Mouse (Mus musculus): ENCODE results near the gene Ly6g5b. TPM values are rescaled to one million over a fixed set of nuclear protein-coding genes. Genes with fewer than 3 reads are reported as not detected.
A peak's percentile ranks its signal among the peaks of the same experiment; 100 is the strongest.
"Not testable (repeated sequence)": the region's sequence is repeated elsewhere in the genome, so short reads cannot be mapped to it uniquely, and the experiment has no call there.

Ly6g5b gene
- polyA plus RNA-seq, 1 experiment from 2014 or later: 0.81 TPM

DNA sequence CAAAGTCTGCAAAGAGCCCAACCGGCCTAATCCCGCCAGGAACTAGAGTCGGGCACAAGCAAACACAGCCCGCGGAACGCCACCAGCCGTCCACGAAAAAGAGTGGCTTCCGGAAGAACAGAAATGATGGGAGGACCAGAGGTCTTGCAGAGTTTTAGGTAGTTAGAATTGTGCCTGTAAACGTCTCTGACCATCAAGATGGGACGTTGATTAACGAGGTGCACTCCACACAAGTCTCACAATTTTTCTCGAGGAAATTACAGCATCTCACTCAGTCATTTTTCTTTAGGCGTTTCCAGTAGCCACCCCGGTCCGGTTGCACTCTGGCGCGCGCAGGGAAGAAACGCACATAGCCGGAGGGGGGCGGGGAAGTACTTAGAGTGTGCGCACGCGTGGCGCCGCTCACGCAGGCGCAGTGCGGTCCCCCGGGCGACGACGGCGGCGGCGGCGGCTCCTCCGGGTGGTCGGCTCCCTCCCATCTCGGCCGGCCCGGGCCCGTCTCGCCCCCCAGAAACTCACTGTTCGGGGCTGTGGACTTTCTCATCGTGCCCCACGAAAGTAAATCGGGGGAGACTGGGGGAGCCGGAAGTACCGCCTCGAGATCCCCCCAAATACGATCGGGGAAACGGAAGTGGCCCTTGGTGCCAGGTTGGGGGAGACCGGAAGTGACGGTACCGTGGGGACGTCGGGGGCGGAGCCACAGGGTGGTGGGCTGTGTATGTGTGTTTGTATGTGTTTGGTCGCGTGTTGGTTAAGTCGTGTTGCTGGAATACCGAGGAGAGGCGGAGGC is 19.8 kb upstream of the Ly6g5b start, which contains the start of gene Bag6:
Gene Bag6, plus strand, starts transcription at position 378 of the 790 bp plus-strand sequence.
- Histone ChIP-seq H3K27ac (peak within 1 kb of the TSS; percentile 90), H3K36me3 (peaks cover 36% of the 10 kb centered on the region), H3K9ac (peak within 1 kb of the TSS; percentile 81), H3K4me2 (peak within 1 kb of the TSS; percentile 77), H3K9me3 (replicated peaks) (no peaks in the 10 kb centered on the region), H3K27me3 (replicated peaks) (no peaks in the 10 kb centered on the region), H3K4me1 (peaks cover 30% of the 10 kb centered on the region), H3K4me3 (peak within 1 kb of the TSS; percentile 86)
- peak; percentile 90 for ATAC-seq
- under 1% methylated on average over 63 of the region's 66 CpGs for WGBS (ENCODE audit: insufficient replicate concordance)

DNA sequence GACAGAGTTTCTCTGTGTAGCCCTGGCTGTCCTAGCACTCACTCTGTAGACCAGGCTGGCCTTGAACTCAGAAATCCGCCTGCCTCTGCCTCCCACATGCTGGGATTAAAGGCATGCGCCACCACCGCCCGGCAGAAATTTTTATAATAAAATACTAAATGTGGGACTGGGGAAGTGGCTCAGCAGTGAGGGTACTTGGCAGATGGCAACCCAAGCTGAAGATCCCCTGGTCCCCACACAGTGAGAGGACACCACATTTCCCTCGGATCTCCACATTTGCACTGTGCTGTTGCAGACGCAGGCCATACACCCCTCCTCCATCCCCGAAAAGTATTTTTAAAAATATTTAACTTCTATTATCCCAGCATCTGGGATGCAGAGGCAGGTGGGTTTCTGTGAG is 18.3 kb upstream of the Ly6g5b start:
- Histone ChIP-seq H3K4me1 (peaks cover 37% of the 10 kb centered on the region), H3K27ac (no peak overlapping the region), H3K4me2 (peak overlapping the region; percentile 77; the same call in 1 of the 2 replicates), H3K9ac (no peak overlapping the region), H3K36me3 (peaks cover 35% of the 10 kb centered on the region), H3K27me3 (replicated peaks) (no peaks in the 10 kb centered on the region), H3K9me3 (replicated peaks) (no peaks in the 10 kb centered on the region), H3K4me3 (no peak overlapping the region)
- ATAC-seq: no peak
- 92% methylated on average over 7 of the region's 7 CpGs for WGBS (ENCODE audit: insufficient replicate concordance)

DNA sequence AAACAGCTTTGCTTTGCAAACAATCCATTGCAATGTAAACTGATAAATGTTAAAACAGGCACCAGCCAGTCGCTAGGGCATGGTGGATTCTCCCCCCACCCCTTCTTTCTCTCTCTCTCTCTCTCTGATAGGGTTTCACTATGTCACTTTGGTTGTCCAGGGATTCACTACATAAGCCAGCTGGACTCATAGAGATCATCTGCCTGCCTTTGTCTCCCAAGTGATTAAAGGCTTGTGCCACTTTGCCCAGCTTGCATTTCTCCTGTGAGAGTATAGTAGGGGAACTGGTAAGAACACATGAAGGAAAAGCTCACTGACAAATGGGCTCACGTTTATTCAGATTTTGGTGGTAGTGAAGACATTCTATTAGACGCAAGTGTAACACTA is 16.9 kb upstream of the Ly6g5b start:
- no peak for ATAC-seq
- Histone ChIP-seq H3K9ac (no peak overlapping the region), H3K4me1 (peaks cover 43% of the 10 kb centered on the region), H3K27ac (peak overlapping the region; percentile 74), H3K9me3 (replicated peaks) (no peaks in the 10 kb centered on the region), H3K4me3 (no peak overlapping the region), H3K4me2 (no peak overlapping the region), H3K36me3 (peaks cover 33% of the 10 kb centered on the region), H3K27me3 (replicated peaks) (no peaks in the 10 kb centered on the region)
- 65% methylated on average over 3 of the region's 3 CpGs for WGBS (ENCODE audit: insufficient replicate concordance)

DNA sequence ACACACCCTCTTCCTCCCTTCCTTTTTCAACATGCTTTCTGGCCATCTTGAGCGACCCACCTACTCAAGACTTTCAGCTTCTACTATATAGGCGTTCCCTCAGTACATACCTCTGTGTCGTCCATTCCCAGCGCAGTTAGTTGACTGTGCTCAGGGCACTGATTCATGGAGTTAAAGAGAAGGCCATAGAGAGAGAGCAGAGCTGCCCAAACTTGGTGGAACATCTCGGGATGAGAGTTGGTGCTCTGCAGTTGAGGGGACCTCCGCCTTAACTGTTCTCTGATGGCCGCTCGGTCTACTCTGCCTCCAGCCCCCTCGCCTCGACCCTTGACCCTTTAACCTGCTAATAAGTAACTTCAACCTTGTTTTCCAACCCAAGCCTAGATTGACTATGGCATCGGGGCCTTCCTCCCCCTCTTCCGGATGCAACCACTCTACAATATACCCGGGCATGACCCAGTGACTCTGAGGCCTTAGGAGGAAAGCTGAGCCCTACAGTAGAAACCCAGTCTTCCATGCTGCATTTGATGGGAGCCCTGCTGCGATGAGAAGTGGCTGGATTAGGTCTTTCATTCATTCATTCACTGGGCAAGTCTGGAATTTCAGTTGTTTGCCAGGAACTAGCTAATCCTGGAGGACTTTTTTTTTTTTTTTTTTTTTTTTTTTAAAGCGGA is 16.4 kb upstream of the Ly6g5b start, which contains the start of gene Apom:
Gene Apom, minus strand, starts transcription at position 551 of the 674 bp plus-strand sequence.
- WGBS (ENCODE audit: insufficient replicate concordance): 74% methylated on average over 15 of the region's 15 CpGs
- H3K36me3 ChIP-seq: peaks cover 34% of the 10 kb centered on the region
- H3K27me3 ChIP-seq (replicated peaks): no peaks in the 10 kb centered on the region
- peak within 1 kb of the TSS; percentile 74 for H3K27ac ChIP-seq
- no peak for ATAC-seq
- peaks cover 43% of the 10 kb centered on the region for H3K4me1 ChIP-seq
- H3K9me3 ChIP-seq (replicated peaks): no peaks in the 10 kb centered on the region
- H3K9ac ChIP-seq: peak within 1 kb of the TSS; percentile 9; the same call in 1 of the 2 replicates
- peak within 1 kb of the TSS; percentile 47 for H3K4me2 ChIP-seq
- H3K4me3 ChIP-seq: peak within 1 kb of the TSS; percentile 41

DNA sequence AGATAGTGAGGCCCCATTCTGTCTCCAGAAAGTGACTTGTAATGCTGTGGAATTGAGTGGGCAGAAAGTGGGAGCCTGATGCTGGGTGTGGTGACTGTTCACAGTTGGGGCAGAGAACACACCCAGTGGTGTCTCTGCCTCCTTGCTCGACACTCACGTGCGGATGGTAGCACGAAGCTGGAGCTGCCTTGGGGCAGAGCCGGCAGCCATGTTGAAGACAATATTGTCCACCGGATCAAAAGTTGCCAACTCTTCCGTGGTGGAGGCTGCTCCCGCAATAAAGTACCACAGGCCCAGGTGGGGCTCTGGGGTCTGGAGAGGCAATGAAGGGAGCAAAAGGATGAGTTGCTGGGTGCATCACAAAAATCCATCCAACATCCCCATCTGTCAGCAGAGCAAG is 15.8 kb upstream of the Ly6g5b start:
- 71% methylated on average over 8 of the region's 8 CpGs for WGBS (ENCODE audit: insufficient replicate concordance)
- Histone ChIP-seq H3K27me3 (replicated peaks) (no peaks in the 10 kb centered on the region), H3K9ac (peak overlapping the region; percentile 9; the same call in 1 of the 2 replicates), H3K4me1 (peaks cover 39% of the 10 kb centered on the region), H3K36me3 (peaks cover 34% of the 10 kb centered on the region), H3K4me2 (peak overlapping the region; percentile 47), H3K4me3 (peak overlapping the region; percentile 41), H3K27ac (peak overlapping the region; percentile 39), H3K9me3 (replicated peaks) (no peaks in the 10 kb centered on the region)
- no peak for ATAC-seq

DNA sequence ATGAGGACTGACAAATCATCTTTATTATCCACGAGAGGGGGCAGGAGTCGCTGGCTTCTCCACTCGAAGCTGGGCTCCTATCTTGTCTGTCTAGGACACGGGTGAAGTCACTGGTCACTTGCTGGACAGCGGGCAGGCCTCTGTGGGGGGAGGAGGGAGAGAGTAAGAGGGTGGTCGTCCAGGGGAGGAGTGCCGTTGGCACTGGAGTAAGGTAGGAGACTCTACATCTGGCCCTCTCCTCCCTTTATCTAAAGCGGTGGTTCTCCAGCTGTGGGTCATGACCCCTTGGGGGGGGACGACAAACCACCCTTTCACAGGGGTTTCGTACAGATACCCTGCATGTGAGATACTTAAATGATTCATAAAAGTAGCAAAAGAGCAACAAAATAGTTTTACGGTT is 13.8 kb upstream of the Ly6g5b start:
- WGBS (ENCODE audit: insufficient replicate concordance): 59% methylated on average over 11 of the region's 11 CpGs

DNA sequence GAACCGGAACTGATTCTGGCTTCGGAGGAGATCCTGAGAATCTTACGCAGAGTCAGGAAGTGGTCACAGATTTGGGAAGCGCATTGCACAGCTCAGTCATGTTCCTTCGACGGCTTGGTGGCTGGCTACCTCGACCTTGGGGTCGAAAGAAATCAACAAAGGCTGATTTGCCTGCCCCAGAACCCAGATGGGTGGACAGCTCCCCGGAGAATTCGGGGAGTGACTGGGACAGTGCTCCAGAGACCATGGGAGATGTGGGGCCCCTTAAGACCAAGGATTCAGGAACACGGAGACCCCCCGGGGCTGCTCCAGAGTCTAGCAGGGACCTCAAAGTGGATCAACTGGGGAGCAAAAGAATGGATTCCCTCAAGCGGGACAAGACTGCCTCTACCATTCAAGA is 11.8 kb upstream of the Ly6g5b start:
- peaks cover 58% of the 10 kb centered on the region for H3K4me1 ChIP-seq
- peaks cover 59% of the 10 kb centered on the region for H3K36me3 ChIP-seq
- H3K27me3 ChIP-seq (replicated peaks): no peaks in the 10 kb centered on the region
- H3K27ac ChIP-seq: peak overlapping the region; percentile 89
- H3K9me3 ChIP-seq (replicated peaks): no peaks in the 10 kb centered on the region
- peak overlapping the region; percentile 81 for H3K9ac ChIP-seq
- 47% methylated on average over 13 of the region's 13 CpGs for WGBS (ENCODE audit: insufficient replicate concordance)
- ATAC-seq: no peak
- H3K4me3 ChIP-seq: peak overlapping the region; percentile 69
- H3K4me2 ChIP-seq: peak overlapping the region; percentile 80

More for the DNA sequence above, 13.8 kb upstream of the Ly6g5b start:
- Histone ChIP-seq H3K4me3 (no peak overlapping the region), H3K36me3 (peaks cover 45% of the 10 kb centered on the region), H3K4me1 (peaks cover 46% of the 10 kb centered on the region), H3K9me3 (replicated peaks) (no peaks in the 10 kb centered on the region), H3K27ac (no peak overlapping the region), H3K27me3 (replicated peaks) (no peaks in the 10 kb centered on the region), H3K4me2 (no peak overlapping the region), H3K9ac (no peak overlapping the region)
- no peak for ATAC-seq

DNA sequence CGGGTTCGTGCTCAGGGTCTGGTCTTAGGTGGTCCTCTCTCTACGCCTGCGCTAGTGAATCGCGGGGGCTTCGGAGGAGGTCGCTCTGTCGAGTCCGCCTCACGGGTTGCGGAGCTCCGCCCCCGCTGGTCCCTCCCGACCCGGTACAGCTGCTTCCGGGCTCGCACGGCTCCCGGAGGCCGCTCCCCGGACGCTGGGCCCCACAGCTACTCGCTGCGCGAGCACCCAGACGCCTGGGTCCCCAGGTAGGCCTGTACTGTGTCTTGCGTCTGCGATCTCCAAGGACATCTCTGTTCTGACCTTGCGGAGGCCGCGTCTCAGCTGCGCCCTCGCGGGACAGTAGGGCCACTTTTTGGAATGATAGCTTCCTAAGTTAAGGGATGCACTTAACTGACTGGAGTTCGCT is 11.0 kb upstream of the Ly6g5b start, which contains the start of gene D17H6S53E:
Gene D17H6S53E, plus strand, starts transcription at position 168 of the 406 bp plus-strand sequence.
- WGBS (ENCODE audit: insufficient replicate concordance): under 1% methylated on average over 36 of the region's 36 CpGs
- H3K36me3 ChIP-seq: peaks cover 59% of the 10 kb centered on the region
- peak within 1 kb of the TSS; percentile 80 for H3K4me2 ChIP-seq
- peaks cover 59% of the 10 kb centered on the region for H3K4me1 ChIP-seq
- no peaks in the 10 kb centered on the region for H3K27me3 ChIP-seq (replicated peaks)
- peak; percentile 79 for ATAC-seq
- peak within 1 kb of the TSS; percentile 69 for H3K4me3 ChIP-seq
- no peaks in the 10 kb centered on the region for H3K9me3 ChIP-seq (replicated peaks)
- peak within 1 kb of the TSS; percentile 89 for H3K27ac ChIP-seq
- H3K9ac ChIP-seq: peak within 1 kb of the TSS; percentile 81

DNA sequence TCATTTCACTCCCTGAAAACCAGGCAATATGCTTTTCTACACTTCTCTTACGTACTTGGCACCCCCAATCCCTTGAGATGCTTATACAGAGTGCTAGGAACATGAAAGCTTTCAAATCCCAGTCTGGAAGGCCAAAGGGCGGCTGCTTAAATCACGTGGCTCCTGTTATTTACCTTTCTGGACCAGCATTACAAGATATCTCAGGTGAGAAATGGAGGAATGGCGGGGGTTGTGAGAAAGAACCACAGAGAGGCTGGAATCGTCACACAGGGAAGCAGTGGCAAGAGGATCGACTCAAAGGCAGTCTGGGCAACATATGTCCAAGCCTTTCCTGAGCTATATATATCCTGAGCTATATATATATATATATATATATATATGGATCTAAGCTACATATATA is 10.3 kb upstream of the Ly6g5b start:
- WGBS (ENCODE audit: insufficient replicate concordance): 37% methylated on average over 6 of the region's 6 CpGs
- Histone ChIP-seq H3K36me3 (peaks cover 53% of the 10 kb centered on the region), H3K27ac (peak overlapping the region; percentile 89), H3K9me3 (replicated peaks) (no peaks in the 10 kb centered on the region), H3K27me3 (replicated peaks) (no peaks in the 10 kb centered on the region), H3K4me3 (peak overlapping the region; percentile 69), H3K9ac (peak overlapping the region; percentile 81), H3K4me1 (peaks cover 55% of the 10 kb centered on the region), H3K4me2 (peak overlapping the region; percentile 80)
- no peak for ATAC-seq

DNA sequence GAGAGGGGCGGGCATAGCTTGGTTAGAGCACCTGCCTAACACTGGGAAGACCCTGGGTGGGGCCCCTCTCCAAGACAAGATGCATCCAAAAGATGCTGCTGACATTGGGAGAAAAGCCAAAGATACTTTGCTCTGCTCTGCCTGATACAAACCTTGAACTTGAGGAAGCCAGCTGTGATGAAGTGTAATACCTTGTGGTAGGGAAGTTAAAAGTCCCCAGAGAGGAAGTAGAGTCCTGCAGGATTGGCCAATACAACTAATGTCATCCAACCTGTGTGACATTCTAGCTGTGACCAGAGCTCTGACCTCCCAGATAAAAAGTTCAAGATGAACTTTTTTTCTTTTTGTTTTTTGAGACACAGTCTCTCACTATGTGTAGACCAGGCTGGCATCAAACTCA is 9.9 kb upstream of the Ly6g5b start:
- ATAC-seq: no peak
- WGBS (ENCODE audit: insufficient replicate concordance): 76% methylated on average over 1 of the region's 1 CpGs
- H3K36me3 ChIP-seq: peaks cover 50% of the 10 kb centered on the region
- H3K27me3 ChIP-seq (replicated peaks): no peaks in the 10 kb centered on the region
- H3K4me3 ChIP-seq: peak overlapping the region; percentile 69; the same call in 1 of the 2 replicates
- peak overlapping the region; percentile 89 for H3K27ac ChIP-seq
- H3K4me2 ChIP-seq: peak overlapping the region; percentile 80
- H3K4me1 ChIP-seq: peaks cover 58% of the 10 kb centered on the region
- no peak overlapping the region for H3K9ac ChIP-seq
- no peaks in the 10 kb centered on the region for H3K9me3 ChIP-seq (replicated peaks)

DNA sequence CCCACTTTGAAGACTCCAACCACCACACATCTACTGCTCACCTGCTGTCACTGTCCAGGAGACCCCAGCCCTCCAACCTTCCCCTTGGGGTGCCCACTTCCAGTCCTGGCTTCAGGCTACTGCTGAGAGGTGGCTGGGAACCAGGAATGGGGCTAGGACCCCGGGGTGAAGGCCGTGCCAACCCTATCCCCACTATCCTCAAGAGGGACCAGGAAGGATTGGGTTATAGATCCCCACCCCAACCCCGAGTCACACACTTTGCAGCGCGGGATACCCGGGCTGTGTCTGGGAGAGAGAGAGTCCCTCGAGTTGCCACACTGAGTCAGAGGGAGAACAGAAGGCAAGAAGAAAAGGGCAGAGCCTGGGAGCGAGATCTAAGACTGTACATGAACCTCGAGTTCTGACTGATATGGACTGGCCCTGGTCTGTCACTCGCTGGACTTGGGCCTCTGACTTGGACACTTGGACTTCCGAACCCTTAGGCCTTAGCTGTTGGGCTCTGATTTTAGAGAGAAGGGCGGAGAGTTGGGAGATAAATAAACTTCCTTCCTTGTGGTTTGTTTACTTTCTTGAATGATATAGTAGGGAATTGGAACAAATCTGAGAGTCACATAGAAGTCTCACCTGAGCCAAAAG is 9.2 kb upstream of the Ly6g5b start:
- H3K4me3 ChIP-seq; H3K27me3 ChIP-seq (replicated peaks); H3K4me2 ChIP-seq; H3K27ac ChIP-seq; H3K9ac ChIP-seq; H3K9me3 ChIP-seq (replicated peaks); ATAC-seq: not testable (repeated sequence)
- WGBS (ENCODE audit: insufficient replicate concordance): 84% methylated on average over 12 of the region's 12 CpGs
- Histone ChIP-seq H3K36me3 (peaks cover 50% of the 10 kb centered on the region), H3K4me1 (peaks cover 65% of the 10 kb centered on the region)
